Mouse (Mus musculus): ENCODE results near the gene Gm853.

The Gm853 gene

GRCm38 (mm10) chr4:130174335-130175031, 47.7 kb downstream of the Gm853 start:
- CTCF ChIA-PET = no interaction called here

- CTCF ChIA-PET = no interaction called here
These were observed 48.3 kb downstream of the Gm853 start for GRCm38 (mm10) chr4:130173911-130174311.

GRCm38 (mm10) chr4:130173060-130173822, 49.0 kb downstream of the Gm853 start:
- CTCF ChIA-PET = no interaction called here

- CTCF ChIA-PET = no interaction called here
These were observed 50.0 kb downstream of the Gm853 start for GRCm38 (mm10) chr4:130171951-130172765.

GRCm38 (mm10) chr4:130170362-130170761, 51.8 kb downstream of the Gm853 start:
- CTCF ChIA-PET = no interaction called here

- CTCF ChIA-PET = no interaction called here
These were observed 52.7 kb downstream of the Gm853 start for GRCm38 (mm10) chr4:130169411-130169971.

- CTCF ChIA-PET = no interaction called here
These were observed 53.7 kb downstream of the Gm853 start for GRCm38 (mm10) chr4:130168280-130169183.

GRCm38 (mm10) chr4:130167814-130168213, 54.4 kb downstream of the Gm853 start:
- CTCF ChIA-PET = no interaction called here

- CTCF ChIA-PET = no interaction called here
These were observed 54.9 kb downstream of the Gm853 start for GRCm38 (mm10) chr4:130167321-130167720.

GRCm38 (mm10) chr4:130166592-130166991, 55.6 kb downstream of the Gm853 start:
- CTCF ChIA-PET = no interaction called here

- CTCF ChIA-PET = no interaction called here
These were observed 56.1 kb downstream of the Gm853 start for GRCm38 (mm10) chr4:130166061-130166460.

- CTCF ChIA-PET = no interaction called here
These were observed 58.1 kb downstream of the Gm853 start for GRCm38 (mm10) chr4:130164121-130164520.

- CTCF ChIA-PET = interaction anchor here (0.5 kb wide), 1 partner anchor 704 kb away, joined by 5 read pairs; no protein-coding TSS in a partner anchor
These were observed 58.8 kb downstream of the Gm853 start for GRCm38 (mm10) chr4:130163391-130163861.

GRCm38 (mm10) chr4:130161349-130161748, 60.9 kb downstream of the Gm853 start:
- CTCF ChIA-PET = no interaction called here
